Mouse (Mus musculus) right cerebral cortex, postnatal 14 days (tissue): ENCODE results near the gene Gp5.

Experiments used
- DNase-seq: peaks from one replicate; pipeline ENCODE4 v3.0.0; 2022

Gp5 gene

DNA sequence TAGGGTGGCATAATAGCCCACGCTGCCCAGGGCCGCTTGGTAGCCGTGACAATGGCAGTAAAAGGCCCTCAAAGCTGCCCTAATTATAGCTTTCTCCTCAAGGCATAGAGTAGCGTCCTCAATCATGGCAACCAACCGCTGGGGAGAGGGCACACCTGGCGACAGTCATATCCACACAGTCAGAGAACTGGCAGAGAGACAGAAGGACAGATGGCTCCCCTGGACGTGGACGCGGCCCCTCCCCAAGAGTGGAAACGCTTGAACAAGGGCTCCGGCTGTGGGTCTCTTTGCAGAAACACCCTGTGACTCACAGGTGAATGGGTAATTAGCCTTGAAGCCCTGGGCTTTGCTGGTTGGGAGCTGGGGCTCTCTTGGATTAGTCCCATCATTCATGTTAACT, 32.2 kb downstream of the Gp5 start:
- no peak for DNase-seq

DNA sequence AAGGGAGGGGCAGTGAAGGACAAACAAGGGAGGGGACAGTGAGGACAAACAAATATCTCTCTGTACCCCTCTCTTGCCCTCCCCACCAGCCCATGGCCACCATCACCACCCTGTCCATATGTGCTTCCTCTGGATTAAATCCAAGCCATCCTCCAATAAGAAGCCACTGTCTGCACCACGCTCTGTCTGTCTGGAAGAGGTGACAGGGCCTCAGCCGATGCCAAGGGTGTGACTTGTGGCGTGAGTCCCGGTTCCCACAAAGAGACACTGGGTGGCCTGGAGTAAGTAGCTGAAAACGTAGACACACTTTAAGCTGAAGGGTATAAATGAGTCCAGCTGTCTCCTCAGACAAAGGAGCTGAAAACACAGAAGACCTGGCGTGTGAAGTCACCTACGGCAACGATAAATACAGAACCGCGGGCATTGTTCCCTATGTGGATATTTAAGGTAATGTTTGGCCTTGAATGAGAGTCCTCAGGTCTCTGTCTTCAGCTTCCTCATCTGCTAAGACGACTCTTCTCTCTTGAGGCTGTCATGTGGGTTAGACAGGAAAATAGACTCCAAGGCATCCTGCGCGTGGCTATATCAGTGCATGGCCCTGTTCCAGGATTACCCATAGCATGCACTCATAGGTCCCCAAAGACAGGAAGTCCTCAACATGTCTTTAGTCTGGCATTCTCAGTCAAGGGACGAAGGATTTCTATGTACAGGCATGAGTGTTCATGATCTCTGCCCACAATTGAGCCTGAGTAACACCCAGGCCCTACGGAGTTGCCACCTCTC, 34.8 kb downstream of the Gp5 start:
- no peak for DNase-seq

DNA sequence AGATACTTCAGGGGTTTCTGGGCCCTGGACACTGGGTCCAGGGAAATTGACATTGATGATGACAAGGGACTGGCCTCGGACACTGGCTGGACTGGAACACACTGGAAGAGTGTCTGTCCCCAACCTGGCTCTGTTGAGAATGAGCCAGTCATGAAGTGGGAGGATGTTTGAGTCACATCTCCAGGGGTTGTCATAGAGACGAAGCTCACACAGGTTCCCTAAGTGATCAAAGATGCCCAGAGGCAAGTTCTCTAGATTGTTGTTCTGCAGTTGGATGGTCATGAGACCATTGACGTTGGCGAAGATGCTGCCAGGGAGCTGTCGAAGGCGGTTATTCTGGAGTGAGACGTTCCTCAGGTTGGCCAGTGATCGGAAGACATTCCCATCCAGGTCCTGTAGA, 37.5 kb downstream of the Gp5 start:
- no peak for DNase-seq

DNA sequence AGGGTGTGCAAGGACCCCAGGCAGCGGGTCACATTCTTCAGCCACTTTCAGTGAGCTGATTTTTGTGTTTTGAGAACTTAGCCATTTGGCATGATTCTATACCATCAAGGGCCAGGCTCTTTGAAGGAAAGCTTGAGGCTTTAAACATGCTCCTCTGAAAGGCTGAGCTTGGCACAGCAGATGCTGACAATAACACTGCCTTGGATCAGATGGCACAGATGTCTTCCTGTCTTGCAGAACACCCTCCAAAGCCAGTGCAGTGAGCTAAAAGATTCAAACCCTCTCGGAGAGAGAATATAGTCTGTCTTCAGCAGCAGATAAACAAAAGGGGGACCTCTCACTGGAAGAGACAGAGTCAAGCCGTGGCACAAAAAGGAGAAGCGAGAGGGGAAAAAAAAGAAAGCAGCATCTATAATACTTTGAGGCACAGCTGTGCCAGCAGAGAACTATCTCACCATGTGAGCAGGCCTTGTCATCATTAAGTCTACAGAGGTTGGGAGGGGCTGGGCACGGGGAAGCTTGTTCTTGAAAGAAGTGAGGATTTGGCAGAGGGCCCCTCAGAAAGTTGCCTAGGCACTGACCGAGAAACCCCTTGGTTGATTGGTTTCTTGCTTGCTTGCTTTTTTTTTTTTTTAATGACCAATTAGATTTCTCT, 38.5 kb downstream of the Gp5 start:
- DNase-seq = no peak

DNA sequence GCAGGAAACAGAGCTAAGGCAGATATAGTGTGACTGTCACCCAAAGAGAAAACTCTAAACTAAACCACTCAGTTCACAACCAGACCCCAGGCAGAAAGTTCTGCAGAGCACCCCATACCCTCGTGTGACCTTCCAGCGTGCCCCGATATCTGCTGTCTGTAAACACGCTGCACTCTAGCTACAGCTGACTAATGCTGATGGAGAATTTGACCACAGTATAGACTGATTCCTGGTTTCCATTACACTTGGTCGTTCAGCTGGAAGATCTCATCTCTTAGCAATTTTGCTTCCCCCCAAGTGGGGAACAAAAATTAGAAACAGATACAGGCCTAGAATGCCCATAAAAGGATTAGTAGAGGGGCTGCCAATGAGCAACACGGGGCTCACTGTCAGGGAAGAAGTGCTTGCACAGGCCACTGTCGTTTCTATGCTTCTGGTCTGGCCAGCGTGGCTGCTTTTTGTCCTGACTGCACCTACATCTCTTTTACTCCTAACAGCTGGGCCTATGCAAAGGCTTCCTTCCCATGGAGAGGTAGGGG, 39.3 kb downstream of the Gp5 start:
- no peak for DNase-seq

DNA sequence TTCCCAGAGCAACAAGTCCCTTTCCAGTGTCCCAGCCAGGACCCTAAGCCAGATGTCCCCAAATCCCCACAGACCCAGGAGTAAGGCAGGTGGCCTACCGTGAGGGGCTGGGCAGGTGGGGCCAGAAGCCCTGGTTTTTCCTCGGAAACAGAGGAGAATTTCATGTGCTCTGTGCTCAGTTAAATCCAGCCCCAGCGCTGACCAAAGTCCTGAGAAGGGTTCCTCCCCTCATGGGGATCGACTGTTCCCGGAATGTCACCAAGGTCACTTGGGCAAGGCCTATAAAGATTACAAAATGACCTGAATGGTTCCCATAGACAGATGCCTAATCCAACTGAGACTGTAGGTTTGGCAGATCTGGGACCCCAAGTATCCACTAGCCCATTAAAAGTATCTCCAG, 43.2 kb downstream of the Gp5 start, which contains the start of gene Cpn2:
Gene Cpn2, minus strand, starts transcription at position 141 of the 400 bp plus-strand sequence.
- DNase-seq = no peak

DNA sequence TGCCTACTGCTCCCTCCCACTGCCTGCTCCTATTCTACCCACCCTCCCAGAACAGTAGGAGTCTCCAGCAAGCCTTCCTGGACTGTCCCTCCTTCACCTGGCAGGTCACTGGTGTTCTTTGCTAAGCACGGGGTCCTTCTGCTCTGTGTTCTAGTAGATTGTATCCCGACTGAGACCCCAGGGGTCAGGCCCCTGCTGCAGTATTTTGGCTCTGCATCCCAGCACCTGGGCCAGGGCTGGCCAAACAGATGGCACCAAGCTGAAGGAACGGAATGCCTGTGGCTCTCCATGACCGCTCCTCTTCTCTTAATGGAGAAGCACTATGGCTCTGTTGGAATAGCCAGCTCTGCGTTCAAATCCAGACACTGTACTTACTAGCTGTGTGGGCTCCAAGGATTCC, 44.0 kb downstream of the Gp5 start:
- DNase-seq = no peak

DNA sequence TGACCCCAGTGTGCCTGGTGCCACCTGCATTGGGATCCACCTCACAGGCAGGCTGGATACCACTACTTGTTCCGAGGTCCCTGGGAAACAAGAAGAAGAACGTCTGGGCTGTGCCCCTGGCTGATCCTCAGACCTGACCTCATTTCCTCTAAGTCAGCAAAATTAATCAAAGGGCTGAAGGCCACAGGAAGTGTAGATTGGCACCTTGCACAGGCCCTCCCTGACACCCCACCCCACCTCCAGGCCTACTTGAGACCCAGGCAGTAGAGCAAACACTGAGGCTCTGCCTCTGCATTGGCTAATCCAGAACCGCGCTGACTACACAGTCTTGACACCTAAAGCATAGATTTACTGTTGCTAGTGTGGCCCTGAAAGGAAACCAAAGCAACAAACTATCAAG, 45.0 kb downstream of the Gp5 start:
- DNase-seq = no peak

DNA sequence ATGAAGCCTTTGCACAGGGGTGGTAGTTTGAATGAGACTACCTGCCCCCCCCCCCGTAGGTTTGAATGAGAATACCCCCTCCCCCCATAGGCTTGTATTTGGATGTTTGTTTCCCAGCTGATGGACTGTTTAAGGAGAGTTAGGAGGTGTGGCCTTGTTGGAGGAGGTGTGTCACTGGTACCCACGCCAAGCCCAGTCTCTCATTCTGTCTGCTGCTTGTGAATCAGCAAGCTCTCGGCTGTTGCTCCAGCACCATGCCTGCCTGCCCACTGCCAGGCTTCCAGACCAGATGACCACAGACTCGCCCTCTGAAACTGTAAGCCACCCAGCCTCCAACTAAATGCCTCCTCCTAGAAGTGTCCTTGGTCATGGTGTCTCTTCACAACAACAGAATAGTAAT, 47.4 kb downstream of the Gp5 start:
- DNase-seq = no peak

DNA sequence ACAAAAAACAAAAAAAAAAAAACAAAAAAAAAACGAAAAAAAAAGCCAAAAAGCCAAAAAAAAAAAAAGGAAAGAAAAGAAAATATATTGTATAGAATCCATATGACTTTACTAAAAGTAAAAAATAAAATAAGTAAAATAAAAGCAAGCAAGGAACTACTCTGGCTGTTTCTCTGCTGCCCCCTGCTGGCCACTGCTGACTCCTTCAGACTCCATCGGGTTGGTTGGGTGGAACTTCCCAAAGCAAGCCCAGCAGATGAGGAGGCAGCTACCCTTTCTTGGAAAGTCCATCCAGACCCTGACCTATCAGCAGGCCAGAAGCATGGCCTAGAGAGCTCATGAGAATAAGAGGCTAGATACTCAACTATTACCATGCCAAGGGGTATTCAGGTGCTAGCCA, 47.9 kb downstream of the Gp5 start:
- DNase-seq = peak; percentile 82

DNA sequence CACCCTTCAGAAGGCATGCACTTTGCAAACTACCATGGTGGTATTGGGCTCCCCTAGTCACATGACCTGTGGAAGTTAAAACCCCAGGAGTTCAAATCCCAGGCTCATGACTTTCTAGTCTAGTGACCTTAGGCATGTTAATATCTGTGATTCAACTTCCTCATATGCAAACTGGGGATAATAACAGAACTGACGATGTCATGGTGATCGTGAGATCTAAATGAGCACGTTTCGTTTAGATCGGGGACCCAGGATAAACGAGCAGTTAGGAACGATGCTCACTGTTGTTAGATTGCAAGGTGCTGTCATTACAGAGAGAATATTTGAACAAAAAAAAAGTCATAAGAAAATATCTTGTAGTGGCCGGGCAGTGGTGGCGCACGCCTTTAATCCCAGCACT, 48.4 kb downstream of the Gp5 start:
- no peak for DNase-seq

DNA sequence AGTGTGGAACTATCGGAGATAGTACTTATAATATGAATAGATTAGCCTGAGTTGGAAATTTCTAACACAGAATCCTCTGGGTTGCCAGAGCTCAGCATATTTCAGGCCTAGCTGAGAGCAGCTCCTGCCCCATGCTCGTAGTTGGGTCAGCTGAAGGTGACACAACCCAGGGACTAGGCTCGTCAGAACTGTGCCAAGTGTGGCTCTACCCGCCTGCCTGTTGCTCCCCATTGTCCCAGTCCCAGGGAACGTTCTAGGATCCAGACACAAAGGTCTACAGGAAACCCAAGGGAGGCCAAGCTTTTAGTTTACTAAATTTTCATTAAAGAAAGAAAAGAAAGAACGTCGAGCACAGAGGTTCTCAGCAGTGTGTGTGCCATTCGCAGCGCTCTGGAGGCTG, 49.2 kb downstream of the Gp5 start:
- no peak for DNase-seq

DNA sequence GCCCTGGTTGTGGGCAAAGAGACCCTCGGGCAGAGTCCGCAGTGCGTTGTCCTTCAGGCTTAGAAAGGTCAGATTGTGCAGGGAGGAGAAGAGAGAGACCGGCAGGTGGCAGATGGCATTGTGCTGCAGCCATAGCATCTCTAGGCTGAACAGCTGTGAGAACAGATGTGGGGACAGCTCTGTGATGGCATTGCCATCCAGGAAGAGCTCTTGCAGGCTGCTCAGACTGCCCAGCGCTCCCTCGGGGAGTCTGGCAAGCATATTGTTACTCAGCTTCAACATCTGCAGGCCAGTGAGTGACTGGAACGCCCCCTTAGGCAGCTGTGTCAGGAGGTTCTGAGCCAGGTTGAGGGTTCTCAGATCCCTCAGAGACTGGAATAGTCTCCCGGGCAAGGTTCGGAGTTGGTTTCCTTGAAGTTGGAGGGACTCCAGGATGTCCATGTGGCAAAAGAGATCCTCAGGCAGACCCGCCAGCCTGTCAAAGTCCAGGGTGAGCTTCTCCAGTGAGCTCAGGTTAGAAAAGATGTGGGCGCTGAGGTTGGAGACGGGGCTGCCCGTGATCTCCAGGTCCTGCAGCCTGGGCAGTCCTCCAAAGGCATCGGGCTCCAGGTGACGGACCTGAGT, 50.5 kb downstream of the Gp5 start:
- DNase-seq = no peak

DNA sequence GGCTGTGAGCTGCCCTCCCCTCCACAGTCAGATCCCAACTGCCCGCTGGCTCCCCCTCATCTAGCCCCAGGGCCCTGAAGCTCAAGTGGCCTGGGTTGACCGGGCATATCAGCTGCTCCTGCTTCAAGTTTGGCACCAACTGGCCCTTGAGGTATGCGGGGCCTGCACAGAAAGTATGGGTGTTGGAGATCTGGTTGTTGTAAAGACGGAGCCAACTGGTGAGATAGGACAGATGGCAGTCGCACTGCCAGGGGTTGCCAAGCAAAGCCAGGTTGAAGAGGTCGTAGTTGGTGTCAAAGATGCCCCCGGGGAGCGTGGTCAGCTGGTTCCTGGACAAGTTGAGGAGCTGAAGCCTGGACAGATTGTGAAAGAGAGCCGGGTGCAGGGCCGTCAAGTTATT, 51.1 kb downstream of the Gp5 start:
- DNase-seq = no peak

DNA sequence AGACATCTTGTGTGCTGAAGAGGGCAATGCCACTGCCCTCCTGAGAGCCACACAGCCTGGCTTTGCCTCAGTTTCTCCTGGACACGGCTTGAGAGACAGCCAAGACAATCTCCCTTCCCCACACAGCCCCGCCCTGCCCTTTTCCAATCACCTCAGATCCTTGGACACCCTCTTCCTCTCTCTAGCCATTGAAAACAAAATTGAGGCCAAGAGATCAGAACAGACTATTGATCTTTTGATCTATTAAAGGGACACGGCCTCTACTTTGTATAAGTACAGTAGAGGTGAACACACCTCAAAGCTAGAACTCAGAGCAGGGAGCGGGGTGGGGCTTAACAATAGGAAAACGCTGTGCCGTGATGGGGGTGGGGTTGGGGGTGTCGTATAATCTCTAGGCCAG, 52.1 kb downstream of the Gp5 start:
- no peak for DNase-seq

DNA sequence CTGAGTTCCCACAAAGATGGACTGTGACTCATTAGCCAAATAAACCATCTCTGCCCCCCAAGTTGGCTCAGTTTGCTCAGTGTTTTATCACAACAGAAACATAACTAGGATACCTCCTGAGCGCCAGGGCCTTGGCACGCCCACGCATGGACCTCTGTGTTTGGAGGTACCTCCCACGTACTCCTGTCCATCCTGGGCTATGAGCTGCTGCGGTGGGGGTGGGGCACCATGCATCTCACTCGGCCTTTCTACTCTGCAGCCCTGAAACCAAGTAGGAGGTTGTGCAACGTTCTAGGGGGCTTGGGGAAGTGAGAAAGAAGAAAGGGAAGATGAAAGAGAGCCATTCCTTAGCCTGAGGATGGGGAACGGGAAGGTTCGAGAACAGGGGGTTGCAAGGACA, 52.9 kb downstream of the Gp5 start:
- no peak for DNase-seq
